Mouse (Mus musculus) myocyte (in vitro differentiated cells): ENCODE results near the gene Pcbp4. TPM values are rescaled to one million over a fixed set of nuclear protein-coding genes. Genes with fewer than 3 reads are reported as not detected.

Experiments used
- H3K27me3 ChIP-seq: one replicate; pipeline ENCODE4 v1.6.1; 2011; ENCODE audit not compliant: control insufficient read depth, insufficient read depth, insufficient read length
- H3K36me3 ChIP-seq: one replicate; pipeline ENCODE4 v1.6.1; 2011; ENCODE audit not compliant: control insufficient read depth, insufficient read depth
- H3K4me2 ChIP-seq: one replicate; pipeline ENCODE4 v1.6.1; 2011; ENCODE audit warnings: low read depth, control low read depth
- H3K4me3 ChIP-seq: one replicate; pipeline ENCODE4 v1.5.1; 2011; ENCODE audit warnings: mild to moderate bottlenecking, control low read depth, moderate library complexity
- H3K79me2 ChIP-seq: one replicate; pipeline ENCODE4 v1.6.1; 2011; ENCODE audit not compliant: control insufficient read depth, insufficient read depth
- H3ac ChIP-seq: one replicate; pipeline ENCODE4 v1.6.1; 2011; ENCODE audit not compliant: control insufficient read depth, insufficient read length
- CEBPB ChIP-seq: IDR thresholded peaks from 2 replicates; pipeline ENCODE4 v1.6.1; 2011; ENCODE audit warnings: mild to moderate bottlenecking, moderate library complexity; ENCODE audit not compliant: poor library complexity, insufficient read depth, severe bottlenecking
- E2F4 ChIP-seq: IDR thresholded peaks from one replicate; pipeline ENCODE4 v1.6.1; 2011; ENCODE audit warnings: mild to moderate bottlenecking, control low read depth, moderate library complexity; ENCODE audit not compliant: insufficient read depth
- MAX ChIP-seq: IDR thresholded peaks from one replicate; pipeline ENCODE4 v1.6.1; 2011; ENCODE audit warnings: low read depth, mild to moderate bottlenecking, control low read depth
- MYOD1 ChIP-seq, 3 experiments: IDR thresholded peaks; one replicate each; pipeline ENCODE4 v1.6.1; 2011; ENCODE audit warnings: control low read depth in 2 of 3, low read depth in 2 of 3, mild to moderate bottlenecking in 2 of 3, moderate library complexity in 1 of 3; ENCODE audit not compliant: insufficient read length in 2 of 3, control insufficient read depth in 1 of 3
- MYOG ChIP-seq, 3 experiments: IDR thresholded peaks; one replicate each; pipeline ENCODE4 v1.6.1; 2011; ENCODE audit warnings: control low read depth in 2 of 3, low read depth in 2 of 3, mild to moderate bottlenecking in 2 of 3; ENCODE audit not compliant: insufficient read length in 2 of 3, control insufficient read depth in 1 of 3, insufficient read depth in 1 of 3
- POLR2A ChIP-seq: IDR thresholded peaks from one replicate; pipeline ENCODE4 v1.6.1; 2011; ENCODE audit warnings: low read depth, mild to moderate bottlenecking, control low read depth, moderate library complexity; ENCODE audit not compliant: insufficient read length
- POLR2AphosphoS2 ChIP-seq: IDR thresholded peaks from one replicate; pipeline ENCODE4 v1.6.1; 2011; ENCODE audit warnings: low read depth, control low read depth; ENCODE audit not compliant: insufficient read length
- REST ChIP-seq: IDR thresholded peaks from one replicate; pipeline ENCODE4 v1.6.1; 2011; ENCODE audit warnings: mild to moderate bottlenecking, control low read depth, moderate library complexity; ENCODE audit not compliant: insufficient read depth, insufficient read length
- SRF ChIP-seq: IDR thresholded peaks from one replicate; pipeline ENCODE4 v1.6.1; 2011; ENCODE audit warnings: low read depth; ENCODE audit not compliant: control insufficient read depth, insufficient read length
- TCF12 ChIP-seq: IDR thresholded peaks from one replicate; pipeline ENCODE4 v1.6.1; 2011; ENCODE audit warnings: mild to moderate bottlenecking, control low read depth; ENCODE audit not compliant: poor library complexity, insufficient read depth, severe bottlenecking
- TCF3 ChIP-seq: IDR thresholded peaks from one replicate; pipeline ENCODE4 v1.6.1; 2011; ENCODE audit warnings: low read depth, control low read depth; ENCODE audit not compliant: insufficient read length
- USF1 ChIP-seq: IDR thresholded peaks from one replicate; pipeline ENCODE4 v1.6.1; 2011; ENCODE audit warnings: low read depth, mild to moderate bottlenecking, control low read depth, moderate library complexity
- polyA plus RNA-seq: library from polyadenylated mRNA; unstranded; fragments of >200 nt; fragmentation: generic; extraction: Trizol; gene quantifications from one replicate; pipeline ENCODE4 v1.2.1, GENCODE M21; 2012; ENCODE audit warnings: missing spikeins

Gene Pcbp4
- polyA plus RNA-seq, 1 experiment, result 274 TPM

- TF ChIP-seq E2F4 (no peak), MYOD1 (IDR thresholded peaks at IDR 0.05; ENCODE audit: control insufficient read depth in 1 of 3, insufficient read length in 2 of 3, low read depth in 2 of 3) (peak in 2 of 3 experiments; percentile 78 to 91), MYOG (IDR thresholded peaks at IDR 0.05; ENCODE audit: control insufficient read depth in 1 of 3, insufficient read depth in 1 of 3, insufficient read length in 2 of 3, low read depth in 2 of 3) (peak; percentile 5 to 91 (median 76))
- H3K4me2 ChIP-seq, result no peak overlapping the region
These were observed 42.9 kb upstream of the Pcbp4 start for GRCm38 (mm10) chr9:106410086-106410650.

GRCm38 (mm10) chr9:106411091-106411594 lies 41.9 kb upstream of the Pcbp4 start:
- Histone ChIP-seq H3ac (no peak overlapping the region), H3K36me3 (no peaks in the 10 kb centered on the region), H3K4me3 (no peak overlapping the region), H3K79me2 (no peaks in the 10 kb centered on the region), H3K4me2 (no peak overlapping the region), H3K27me3 (no peaks in the 10 kb centered on the region)
- TF ChIP-seq TCF12 (no peak), POLR2AphosphoS2 (no peak), CEBPB (no peak), E2F4 (no peak), MYOG (IDR thresholded peaks at IDR 0.05; ENCODE audit: control insufficient read depth in 1 of 3, insufficient read depth in 1 of 3, insufficient read length in 2 of 3, low read depth in 2 of 3) (peak in 1 of 3 experiments; percentile 52), SRF (no peak), POLR2A (no peak), REST (no peak), TCF3 (no peak), MYOD1 (IDR thresholded peaks at IDR 0.05; ENCODE audit: control insufficient read depth in 1 of 3, insufficient read length in 2 of 3, low read depth in 2 of 3) (peak in 2 of 3 experiments; percentile 26 to 63), USF1 (no peak), MAX (no peak)

More at GRCm38 (mm10) chr9:106410086-106410650, 42.9 kb upstream of the Pcbp4 start:
- no peaks in the 10 kb centered on the region for H3K27me3 ChIP-seq
- no peaks in the 10 kb centered on the region for H3K79me2 ChIP-seq
- H3K36me3 ChIP-seq, result no peaks in the 10 kb centered on the region
- no peak overlapping the region for H3K4me3 ChIP-seq
- H3ac ChIP-seq, result no peak overlapping the region

GRCm38 (mm10) chr9:106411729-106412128 lies 41.4 kb upstream of the Pcbp4 start:
- no peaks in the 10 kb centered on the region for H3K27me3 ChIP-seq
- TF ChIP-seq SRF (no peak), USF1 (no peak), REST (no peak), MYOG (IDR thresholded peaks at IDR 0.05; ENCODE audit: control insufficient read depth in 1 of 3, insufficient read depth in 1 of 3, insufficient read length in 2 of 3, low read depth in 2 of 3) (no peak), POLR2A (no peak), MAX (no peak), CEBPB (no peak), TCF12 (no peak), E2F4 (no peak), POLR2AphosphoS2 (no peak)
- H3K4me3 ChIP-seq, result no peak overlapping the region

DNA sequence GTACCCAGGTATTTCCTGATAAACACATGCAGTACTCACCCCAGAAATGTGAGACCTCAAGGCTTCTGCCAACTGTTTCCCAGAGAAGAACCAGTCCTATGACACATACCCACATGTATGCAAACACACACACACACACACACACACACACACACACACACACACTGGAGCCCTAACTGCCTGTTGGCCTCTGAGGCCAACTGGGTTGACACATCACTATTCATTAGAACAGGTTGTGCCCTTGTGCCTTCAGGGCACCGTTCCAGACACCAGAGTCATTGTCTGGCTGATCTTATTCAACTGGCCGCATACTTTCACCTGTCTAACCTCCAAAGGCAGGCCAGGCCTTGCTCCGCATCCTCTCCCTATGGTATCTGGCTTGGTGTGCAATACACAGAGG lies 40.9 kb upstream of the Pcbp4 start:
- Histone ChIP-seq H3K27me3 (no peaks in the 10 kb centered on the region), H3ac (no peak overlapping the region), H3K36me3 (no peaks in the 10 kb centered on the region), H3K79me2 (no peaks in the 10 kb centered on the region), H3K4me2 (no peak overlapping the region), H3K4me3 (no peak overlapping the region)
- peak in 1 of 3 experiments; percentile 56 for TF ChIP-seq MYOG (IDR thresholded peaks at IDR 0.05; ENCODE audit: control insufficient read depth in 1 of 3, insufficient read depth in 1 of 3, insufficient read length in 2 of 3, low read depth in 2 of 3)
- TF ChIP-seq TCF3, result no peak
- no peak for TF ChIP-seq TCF12
- no peak for TF ChIP-seq SRF
- TF ChIP-seq MYOD1 (IDR thresholded peaks at IDR 0.05; ENCODE audit: control insufficient read depth in 1 of 3, insufficient read length in 2 of 3, low read depth in 2 of 3), result peak in 1 of 3 experiments; percentile 43

More at GRCm38 (mm10) chr9:106411729-106412128, 41.4 kb upstream of the Pcbp4 start:
- Histone ChIP-seq H3K36me3 (no peaks in the 10 kb centered on the region), H3K79me2 (no peaks in the 10 kb centered on the region), H3ac (no peak overlapping the region), H3K4me2 (no peak overlapping the region)

GRCm38 (mm10) chr9:106413606-106414005 lies 39.5 kb upstream of the Pcbp4 start:
- TF ChIP-seq MAX (no peak), TCF3 (no peak), MYOG (IDR thresholded peaks at IDR 0.05; ENCODE audit: control insufficient read depth in 1 of 3, insufficient read depth in 1 of 3, insufficient read length in 2 of 3, low read depth in 2 of 3) (peak in 1 of 3 experiments; percentile 46), MYOD1 (IDR thresholded peaks at IDR 0.05; ENCODE audit: control insufficient read depth in 1 of 3, insufficient read length in 2 of 3, low read depth in 2 of 3) (peak in 1 of 3 experiments; percentile 60)
- H3K4me3 ChIP-seq, result no peak overlapping the region
- no peaks in the 10 kb centered on the region for H3K79me2 ChIP-seq
- no peak overlapping the region for H3ac ChIP-seq
- H3K4me2 ChIP-seq, result no peak overlapping the region
- no peaks in the 10 kb centered on the region for H3K36me3 ChIP-seq
- H3K27me3 ChIP-seq, result no peaks in the 10 kb centered on the region
